Mouse (Mus musculus) retina, postnatal 7 days (tissue): ENCODE data around the gene Cdc42bpg.
"Not testable (repeated sequence)": the region's sequence is repeated elsewhere in the genome, so short reads cannot be mapped to it uniquely, and the experiment has no call there.

ENCODE experiments used
- DNase-seq: peaks from one replicate; pipeline ENCODE4 v3.0.0-alpha.2; 2012; ENCODE audit warnings: low read depth, low spot score

The Cdc42bpg gene

GRCm38 (mm10) chr19:6296551-6297210, 9.6 kb upstream of the Cdc42bpg start:
- DNase-seq = no peak

GRCm38 (mm10) chr19:6297641-6298040, 8.6 kb upstream of the Cdc42bpg start:
- no peak for DNase-seq

- DNase-seq = no peak
Measured at GRCm38 (mm10) chr19:6299003-6299402, 7.3 kb upstream of the Cdc42bpg start.

GRCm38 (mm10) chr19:6299450-6300267, 6.6 kb upstream of the Cdc42bpg start:
- no peak for DNase-seq

GRCm38 (mm10) chr19:6300402-6300841, 5.8 kb upstream of the Cdc42bpg start:
- no peak for DNase-seq

- no peak for DNase-seq
Measured at GRCm38 (mm10) chr19:6302114-6302513, 4.1 kb upstream of the Cdc42bpg start.

GRCm38 (mm10) chr19:6302522-6302921, 3.7 kb upstream of the Cdc42bpg start:
- no peak for DNase-seq

GRCm38 (mm10) chr19:6303831-6304230, 2.4 kb upstream of the Cdc42bpg start:
- DNase-seq = no peak

- DNase-seq = peak; percentile 87
Measured at GRCm38 (mm10) chr19:6304787-6305516, 1.3 kb upstream of the Cdc42bpg start.

- DNase-seq = no peak
Measured at GRCm38 (mm10) chr19:6305517-6306115, 640 bp upstream of the Cdc42bpg start.

- DNase-seq = peak; percentile 78
Measured at GRCm38 (mm10) chr19:6306586-6306985, 330 bp downstream of the Cdc42bpg start.

- no peak for DNase-seq
Measured at GRCm38 (mm10) chr19:6307733-6308531, 1.7 kb downstream of the Cdc42bpg start.

GRCm38 (mm10) chr19:6310181-6310580, 3.9 kb downstream of the Cdc42bpg start:
- no peak for DNase-seq

- DNase-seq = not testable (repeated sequence)
Measured at GRCm38 (mm10) chr19:6311783-6312182, 5.5 kb downstream of the Cdc42bpg start.

- no peak for DNase-seq
Measured at GRCm38 (mm10) chr19:6313796-6314195, 7.5 kb downstream of the Cdc42bpg start.

GRCm38 (mm10) chr19:6314513-6314912, 8.3 kb downstream of the Cdc42bpg start:
- DNase-seq = no peak

GRCm38 (mm10) chr19:6315573-6315972, 9.3 kb downstream of the Cdc42bpg start:
- DNase-seq = no peak

- no peak for DNase-seq
Measured at GRCm38 (mm10) chr19:6318145-6318544, 11.9 kb downstream of the Cdc42bpg start.

- DNase-seq = no peak
Measured at GRCm38 (mm10) chr19:6321358-6321757, 15.1 kb downstream of the Cdc42bpg start.

- DNase-seq = no peak
Measured at GRCm38 (mm10) chr19:6321786-6322621, 15.7 kb downstream of the Cdc42bpg start.
